Mouse (Mus musculus) liver, adult 2 months (tissue): ENCODE data around the gene Proser2.

Source experiments
- CTCF ChIP-seq: fragments of 200-500 bp; IDR thresholded peaks from 2 replicates; pipeline ENCODE4 v1.5.1; 2011; ENCODE audit warnings: low read depth, low read length, control low read depth
- POLR2A ChIP-seq: fragments of 200-500 bp; IDR thresholded peaks from 2 replicates; pipeline ENCODE4 v1.6.1; 2011; ENCODE audit warnings: low read length, control low read depth; ENCODE audit not compliant: insufficient read depth; ENCODE audit errors: extremely low read depth

GRCm38 (mm10) chr2:6081108-6081507 lies 48.9 kb downstream of the Proser2 start:
- TF ChIP-seq POLR2A (no peak), CTCF (no peak)
